Mouse (Mus musculus) heart, postnatal 0 days (tissue): Measurements from ENCODE around the gene Opn4.

Experiments used
- CTCF ChIP-seq: IDR thresholded peaks from 2 replicates; pipeline ENCODE4 v1.5.1; 2016; ENCODE audit warnings: antibody characterized with exemption, control low read depth, low read depth
- EP300 ChIP-seq: IDR thresholded peaks from 2 replicates; pipeline ENCODE4 v1.6.1; 2016; ENCODE audit warnings: antibody characterized with exemption, low read depth

DNA sequence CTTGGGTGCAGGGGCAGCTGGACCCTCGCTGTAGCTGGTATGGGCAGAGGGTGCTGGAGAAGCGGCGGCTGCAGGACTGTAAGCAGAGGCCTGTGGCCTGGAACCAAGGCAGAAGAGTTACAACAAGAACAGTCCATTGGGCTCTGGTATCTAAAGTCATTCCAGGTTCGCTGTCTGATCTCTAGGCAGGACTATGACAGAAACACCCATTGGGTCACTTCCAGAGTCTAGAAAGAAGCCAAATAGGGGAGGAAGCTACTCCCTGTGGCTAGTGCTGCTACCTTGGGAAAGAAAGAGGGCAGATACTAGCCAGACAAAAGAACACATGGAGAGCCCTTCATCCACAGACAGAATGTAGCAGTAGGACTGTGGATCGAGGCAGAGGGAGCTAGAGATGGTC lies 47.7 kb downstream of the Opn4 start:
- TF ChIP-seq CTCF (no peak), EP300 (no peak)
